Mouse (Mus musculus) MEL (cell line): ENCODE measurements around the gene Actr3. TPM values are rescaled to one million over a fixed set of nuclear protein-coding genes. Genes with fewer than 3 reads are reported as not detected.

Experiments
- DNase-seq: peaks from one replicate; pipeline ENCODE4 v3.0.0; 2011; ENCODE audit warnings: low read depth, low spot score
- H3K27ac ChIP-seq: 2 replicates; pipeline ENCODE4 v1.5.1; 2012; ENCODE audit warnings: low read depth, mild to moderate bottlenecking, control low read depth, low read length, moderate library complexity; ENCODE audit not compliant: control insufficient read depth
- H3K27me3 ChIP-seq, 2 experiments: fragments of 150-350 bp in 1 of 2; sonication (generic) in 1 of 2; 2 replicates each; pipeline ENCODE4 v1.6.1; 2012; ENCODE audit warnings: low read length in 2 of 2, mild to moderate bottlenecking in 2 of 2, improper control_type of control experiment in 1 of 2, moderate library complexity in 1 of 2; ENCODE audit not compliant: insufficient read depth in 2 of 2, control insufficient read depth in 1 of 2
- H3K36me3 ChIP-seq, 2 experiments: 2 replicates each; pipeline ENCODE4 v1.6.1; 2012 to 2014; ENCODE audit warnings: low read length in 2 of 2, improper control_type of control experiment in 1 of 2, inconsistent platforms in 1 of 2, mild to moderate bottlenecking in 1 of 2; ENCODE audit not compliant: insufficient read depth in 2 of 2, control insufficient read depth in 1 of 2
- H3K4me1 ChIP-seq, 2 experiments: fragments of 150-350 bp in 1 of 2; sonication (generic) in 1 of 2; 2 replicates each; pipeline ENCODE4 v1.6.1; 2012; ENCODE audit warnings: low read length in 2 of 2, improper control_type of control experiment in 1 of 2, mild to moderate bottlenecking in 1 of 2; ENCODE audit not compliant: insufficient read depth in 2 of 2, control insufficient read depth in 1 of 2
- H3K4me3 ChIP-seq, 2 experiments: fragments of 150-350 bp in 1 of 2; sonication (generic) in 1 of 2; 2 replicates each; pipeline ENCODE4 v1.5.1; 2012; ENCODE audit warnings: low read depth in 2 of 2, low read length in 2 of 2, mild to moderate bottlenecking in 2 of 2, moderate library complexity in 2 of 2, control low read depth in 1 of 2, improper control_type of control experiment in 1 of 2; ENCODE audit not compliant: control insufficient read depth in 1 of 2, insufficient read depth in 1 of 2
- H3K79me2 ChIP-seq: 2 replicates; pipeline ENCODE4 v1.6.1; 2012; ENCODE audit warnings: mild to moderate bottlenecking, low read length, moderate library complexity; ENCODE audit not compliant: control insufficient read depth, poor library complexity, insufficient read depth
- H3K9ac ChIP-seq: 2 replicates; pipeline ENCODE4 v1.6.1; 2012; ENCODE audit warnings: low read depth, mild to moderate bottlenecking, control low read depth, low read length, moderate library complexity; ENCODE audit not compliant: control insufficient read depth, poor library complexity, severe bottlenecking
- H3K9me3 ChIP-seq: fragments of 150-350 bp; sonication (generic); replicated peaks from 2 replicates; pipeline ENCODE4 v1.6.1; 2012; ENCODE audit warnings: mild to moderate bottlenecking, low read length, improper control_type of control experiment, moderate library complexity; ENCODE audit not compliant: insufficient read depth
- CHD1 ChIP-seq: IDR thresholded peaks from 2 replicates; pipeline ENCODE4 v1.6.1; 2012; ENCODE audit warnings: low read depth, mild to moderate bottlenecking, inconsistent platforms, low read length, improper control_type of control experiment
- CHD2 ChIP-seq: IDR thresholded peaks from 2 replicates; pipeline ENCODE4 v1.6.1; 2011; ENCODE audit warnings: low read length, improper control_type of control experiment
- CTCF ChIP-seq, 3 experiments: IDR thresholded peaks in 2 of 3; conservative IDR thresholded peaks in 1 of 3; 2 replicates each; pipeline ENCODE4 v1.5.1; 2011 to 2012; ENCODE audit warnings: low read length in 3 of 3, low read depth in 2 of 3, mild to moderate bottlenecking in 2 of 3, improper control_type of control experiment in 1 of 3, inconsistent platforms in 1 of 3, mixed read lengths in 1 of 3, moderate library complexity in 1 of 3; ENCODE audit not compliant: control insufficient read depth in 1 of 3, insufficient read depth in 1 of 3, poor library complexity in 1 of 3, severe bottlenecking in 1 of 3
- E2F4 ChIP-seq: IDR thresholded peaks from 2 replicates; pipeline ENCODE4 v1.6.1; 2011; ENCODE audit warnings: low read depth, low read length, improper control_type of control experiment, borderline replicate concordance
- ELF1 ChIP-seq: IDR thresholded peaks from 2 replicates; pipeline ENCODE4 v1.6.1; 2014; ENCODE audit warnings: low read depth, mild to moderate bottlenecking, inconsistent platforms, low read length, improper control_type of control experiment, moderate library complexity
- EP300 ChIP-seq, 2 experiments: IDR thresholded peaks; 2 replicates each; pipeline ENCODE4 v1.6.1; 2011; ENCODE audit warnings: improper control_type of control experiment in 2 of 2, low read length in 2 of 2, low read depth in 1 of 2, mild to moderate bottlenecking in 1 of 2
- ETS1 ChIP-seq: IDR thresholded peaks from 2 replicates; pipeline ENCODE4 v1.6.1; 2012; ENCODE audit warnings: low read depth, mild to moderate bottlenecking, inconsistent platforms, low read length, improper control_type of control experiment, moderate library complexity
- GABPA ChIP-seq: IDR thresholded peaks from 2 replicates; pipeline ENCODE4 v1.6.1; 2012; ENCODE audit warnings: low read depth, mild to moderate bottlenecking, inconsistent platforms, low read length, improper control_type of control experiment, moderate library complexity
- HCFC1 ChIP-seq: IDR thresholded peaks from 2 replicates; pipeline ENCODE4 v1.6.1; 2012; ENCODE audit warnings: low read depth, mild to moderate bottlenecking, inconsistent platforms, low read length, improper control_type of control experiment, moderate library complexity
- JUND ChIP-seq: IDR thresholded peaks from 2 replicates; pipeline ENCODE4 v1.6.1; 2011; ENCODE audit warnings: low read depth, mild to moderate bottlenecking, improper control_type of control experiment, low read length
- KAT2A ChIP-seq: conservative IDR thresholded peaks from 2 replicates; pipeline ENCODE4 v1.6.1; 2012; ENCODE audit warnings: low read depth, low read length, improper control_type of control experiment, inconsistent platforms
- MAFK ChIP-seq: IDR thresholded peaks from 2 replicates; pipeline ENCODE4 v1.6.1; 2011; ENCODE audit warnings: low read depth, mild to moderate bottlenecking, low read length, improper control_type of control experiment, borderline replicate concordance
- MAX ChIP-seq: IDR thresholded peaks from 2 replicates; pipeline ENCODE4 v1.6.1; 2011; ENCODE audit warnings: low read length, improper control_type of control experiment
- POLR2AphosphoS2 ChIP-seq: IDR thresholded peaks from 2 replicates; pipeline ENCODE4 v1.6.1; 2011; ENCODE audit warnings: low read length, improper control_type of control experiment
- POLR2AphosphoS5 ChIP-seq: IDR thresholded peaks from 2 replicates; pipeline ENCODE4 v1.6.1; 2012; ENCODE audit warnings: low read depth, borderline replicate concordance, mild to moderate bottlenecking, inconsistent platforms, low read length, moderate library complexity, mixed read lengths
- RAD21 ChIP-seq: IDR thresholded peaks from 2 replicates; pipeline ENCODE4 v1.6.1; 2011; ENCODE audit warnings: mild to moderate bottlenecking, low read depth, low read length, improper control_type of control experiment
- SIN3A ChIP-seq: IDR thresholded peaks from 2 replicates; pipeline ENCODE4 v1.6.1; 2012; ENCODE audit warnings: low read length, improper control_type of control experiment, inconsistent platforms
- SMC3 ChIP-seq: IDR thresholded peaks from 2 replicates; pipeline ENCODE4 v1.6.1; 2011; ENCODE audit warnings: low read depth, low read length, improper control_type of control experiment
- TBP ChIP-seq: IDR thresholded peaks from 2 replicates; pipeline ENCODE4 v1.8.0; 2011; ENCODE audit warnings: low read depth, low read length, improper control_type of control experiment
- TCF12 ChIP-seq: IDR thresholded peaks from 2 replicates; pipeline ENCODE4 v1.6.1; 2014; ENCODE audit warnings: low read depth, mild to moderate bottlenecking, inconsistent platforms, low read length, improper control_type of control experiment, moderate library complexity
- ZC3H11A ChIP-seq: IDR thresholded peaks from 2 replicates; pipeline ENCODE4 v1.6.1; 2012; ENCODE audit warnings: low read depth, mild to moderate bottlenecking, inconsistent platforms, low read length, improper control_type of control experiment
- polyA plus RNA-seq, 2 experiments: library from polyadenylated mRNA; stranded (reverse) in 1 of 2; unstranded in 1 of 2; fragments of >175 nt in 1 of 2; fragments of >200 nt in 1 of 2; gene quantifications; 2 replicates each; pipeline versions ENCODE4 v1.2.1 to v1.2.4; 2012; ENCODE audit warnings: low replicate concordance in 2 of 2, low read depth in 1 of 2; ENCODE audit not compliant: insufficient read length in 2 of 2, insufficient read depth in 1 of 2, missing spikeins in 1 of 2
- total RNA-seq: library from RNA; depleted of rRNA; stranded (reverse); fragments of 300-350 nt; gene quantifications from 2 replicates; pipeline ENCODE4 v1.2.3, GENCODE M21; 2012; rRNA removed

The Actr3 gene
- total and polyA plus RNA-seq, 3 experiments: 154 to 211 TPM; not detected in 1

GRCm38 (mm10) chr1:125345448-125345847, 90.1 kb downstream of the Actr3 start:
- DNase-seq: no peak
- Histone ChIP-seq H3K27me3 (no peaks in the 10 kb centered on the region), H3K9me3 (no peaks in the 10 kb centered on the region), H3K4me1 (no peaks in the 10 kb centered on the region), H3K4me3 (no peak overlapping the region), H3K36me3 (no peaks in the 10 kb centered on the region), H3K79me2 (no peaks in the 10 kb centered on the region), H3K9ac (no peak overlapping the region), H3K27ac (no peak overlapping the region)
- TF ChIP-seq SIN3A (no peak), TCF12 (no peak), GABPA (no peak), JUND (no peak), TBP (no peak), CTCF (IDR thresholded peaks at IDR 0.05 in 2 of 3, conservative IDR thresholded peaks at IDR 0.05 in 1 of 3; ENCODE audit: control insufficient read depth in 1 of 3, insufficient read depth in 1 of 3, low read depth in 2 of 3, low read length in 3 of 3, poor library complexity in 1 of 3, severe bottlenecking in 1 of 3) (no peak)

- Histone ChIP-seq H3K79me2 (no peaks in the 10 kb centered on the region), H3K4me1 (no peaks in the 10 kb centered on the region), H3K36me3 (no peaks in the 10 kb centered on the region), H3K27me3 (no peaks in the 10 kb centered on the region), H3K9ac (no peak overlapping the region), H3K4me3 (no peak overlapping the region), H3K9me3 (no peaks in the 10 kb centered on the region), H3K27ac (no peak overlapping the region)
- TF ChIP-seq JUND (no peak), HCFC1 (no peak), MAFK (no peak), E2F4 (no peak), SMC3 (no peak), GABPA (no peak), ETS1 (no peak), POLR2AphosphoS2 (no peak), POLR2AphosphoS5 (no peak), ELF1 (no peak), RAD21 (no peak), CHD2 (no peak), CHD1 (no peak), KAT2A (no peak), MAX (no peak), ZC3H11A (no peak), EP300 (IDR thresholded peaks at IDR 0.05; ENCODE audit: low read depth in 1 of 2, low read length in 2 of 2) (no peak), TCF12 (no peak)
- DNase-seq: no peak
Observed at GRCm38 (mm10) chr1:125343105-125343504, 92.4 kb downstream of the Actr3 start.

Other genes with a start within 250 kb of the Actr3 start
- 5.8 and 5.9 TPM in 2 replicates for gene Slc35f5, start 124.9 kb upstream of the Actr3 start, total RNA-seq
- 1 to 10 TPM in 1 of 2 experiments, not detected in 1; 7.0 TPM for gene Slc35f5, start 124.9 kb upstream of the Actr3 start, polyA plus RNA-seq
- gene Gpr39, start 241.3 kb upstream of the Actr3 start, total RNA-seq: not detected in 2 replicates
- not detected for gene Gpr39, start 241.3 kb upstream of the Actr3 start, polyA plus RNA-seq